Mouse (Mus musculus) erythroblast, embryonic 14.5 days (primary cell): ENCODE results near the gene Gm765.

Experiments
- GATA1 ChIP-seq: IDR thresholded peaks from 2 replicates; pipeline ENCODE4 v1.6.1; 2012; ENCODE audit warnings: low read length, inconsistent platforms, mixed read lengths
- TAL1 ChIP-seq: IDR thresholded peaks from 3 replicates; pipeline ENCODE4 v1.6.1; 2012; ENCODE audit warnings: low read length, inconsistent platforms, mixed read lengths

DNA sequence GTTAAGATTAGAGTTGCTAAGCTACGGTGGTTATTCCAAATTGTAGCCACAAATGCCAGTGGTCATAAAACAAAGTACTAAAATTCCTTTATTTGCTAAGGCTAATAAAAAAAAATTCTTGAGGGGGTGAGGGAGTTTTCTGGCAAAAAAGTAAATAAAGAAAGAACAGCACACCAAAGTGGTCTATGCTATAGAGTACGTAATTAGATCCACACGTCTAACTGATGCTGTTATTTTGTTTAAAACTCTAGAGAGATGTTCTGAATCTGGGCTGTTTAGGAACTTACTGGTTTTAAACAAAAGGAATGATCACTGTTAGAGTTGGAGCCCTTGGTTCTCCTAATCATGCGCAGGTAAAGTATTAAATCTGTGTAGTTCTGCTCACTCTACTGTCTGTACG lies 50.5 kb downstream of the Gm765 start:
- TF ChIP-seq TAL1 (no peak), GATA1 (no peak)
